Mouse (Mus musculus) embryonic facial prominence, embryonic 11.5 days (tissue): ENCODE measurements around the gene Gabra4. TPM values are rescaled to one million over a fixed set of nuclear protein-coding genes. Genes with fewer than 3 reads are reported as not detected.

Experiments
- ATAC-seq: fragments of 200-750 bp; cut with Nextera tagmentation; replicated peaks from 2 replicates; pipeline ENCODE4 v1.8.0; 2017; ENCODE audit warnings: low read depth; ENCODE audit not compliant: insufficient number of reproducible peaks, low FRiP score, low TSS enrichment
- DNase-seq: peaks from one replicate; pipeline ENCODE4 v3.0.0-alpha.2; 2015; ENCODE audit warnings: low spot score
- H3K27ac ChIP-seq: fragments of 300-500 bp; sonication (generic); replicated peaks from 2 replicates; pipeline ENCODE4 v1.5.1; 2014; ENCODE audit warnings: mild to moderate bottlenecking, low read depth, low read length, control low read depth
- H3K27me3 ChIP-seq: fragments of 300-500 bp; sonication (generic); 2 replicates; pipeline ENCODE4 v1.6.1; 2014; ENCODE audit warnings: mild to moderate bottlenecking, low read length, moderate library complexity, mixed read lengths; ENCODE audit not compliant: control insufficient read depth, insufficient read depth
- H3K36me3 ChIP-seq: fragments of 300-500 bp; sonication (generic); replicated peaks from 2 replicates; pipeline ENCODE4 v1.6.1; 2014; ENCODE audit warnings: low read depth, mild to moderate bottlenecking, low read length, moderate library complexity, mixed read lengths; ENCODE audit not compliant: control insufficient read depth, insufficient read depth
- H3K4me1 ChIP-seq: fragments of 300-500 bp; sonication (generic); 2 replicates; pipeline ENCODE4 v1.6.1; 2014; ENCODE audit warnings: low read length, mixed read lengths; ENCODE audit not compliant: control insufficient read depth, insufficient read depth
- H3K4me2 ChIP-seq: fragments of 300-500 bp; sonication (generic); 2 replicates; pipeline ENCODE4 v1.6.1; 2014; ENCODE audit warnings: low read depth, mild to moderate bottlenecking, control low read depth, low read length, moderate library complexity
- H3K4me3 ChIP-seq: fragments of 300-500 bp; sonication (generic); 2 replicates; pipeline ENCODE4 v1.5.1; 2014; ENCODE audit warnings: low read depth, low read length, control low read depth
- H3K9ac ChIP-seq: fragments of 300-500 bp; sonication (generic); replicated peaks from 2 replicates; pipeline ENCODE4 v1.6.1; 2014; ENCODE audit warnings: mild to moderate bottlenecking, control low read depth, low read length
- H3K9me3 ChIP-seq: fragments of 300-500 bp; sonication (generic); replicated peaks from 2 replicates; pipeline ENCODE4 v1.6.1; 2016; ENCODE audit warnings: mild to moderate bottlenecking, low read length, inconsistent platforms, mixed read lengths; ENCODE audit not compliant: control insufficient read depth
- WGBS: fragments of 180-500 bp; shearing (Covaris S2); extraction: QIAGEN DNeasy Blood & Tissue Kit; methylation state at CpG from one replicate; pipeline ENCODE4 v1.1.7; 2014; 5-methylcytosine and 5-hydroxymethylcytosine counted together
- polyA plus RNA-seq: library from polyadenylated mRNA; unstranded; fragments of >200 nt; fragmentation: Nextera tagmentation; extraction: Ambion mirVana; gene quantifications from 2 replicates; pipeline ENCODE4 v1.2.1, GENCODE M21; 2014

Gabra4 gene
- 3.8 and 4.3 TPM in 2 replicates for polyA plus RNA-seq

- H3K27ac ChIP-seq = no peak within 1 kb of the TSS
- WGBS = 2% methylated on average over 15 of the region's 15 CpGs
These were observed at the start of gene Gabra4 for GRCm38 (mm10) chr5:71658115-71658497. TSS of gene Gabra4 (minus strand) at chr5:71658308.

GRCm38 (mm10) chr5:71701273-71701614 lies 43.1 kb upstream of the Gabra4 start:
- 2% methylated on average over 6 of the region's 6 CpGs for WGBS
- Histone ChIP-seq H3K4me3 (peak overlapping the region; percentile 46), H3K27ac (no peak overlapping the region), H3K36me3 (no peaks in the 10 kb centered on the region), H3K27me3 (0 out of 2 replicates have a peak, but pooled peaks cover 4% of the 10 kb centered on the region), H3K4me2 (peak overlapping the region; percentile 93), H3K4me1 (no peaks in the 10 kb centered on the region), H3K9me3 (no peaks in the 10 kb centered on the region), H3K9ac (peak overlapping the region; percentile 59)
- no peak for DNase-seq
- ATAC-seq = no peak; the same call in 1 of the 2 replicates

More at GRCm38 (mm10) chr5:71658115-71658497, at the start of gene Gabra4:
- peak within 1 kb of the TSS; percentile 94 for H3K4me2 ChIP-seq
- H3K27me3 ChIP-seq = peaks cover 5% of the 10 kb centered on the region; the same call in 1 of the 2 replicates
- DNase-seq (peak; percentile 53), ATAC-seq (peak; percentile 76; the same call in 1 of the 2 replicates)
- no peaks in the 10 kb centered on the region for H3K9me3 ChIP-seq
- no peaks in the 10 kb centered on the region for H3K36me3 ChIP-seq
- H3K9ac ChIP-seq = peak within 1 kb of the TSS; percentile 57
- peak within 1 kb of the TSS; percentile 52 for H3K4me3 ChIP-seq
- H3K4me1 ChIP-seq = peaks cover 3% of the 10 kb centered on the region; the same call in 1 of the 2 replicates

- no peaks in the 10 kb centered on the region for H3K9me3 ChIP-seq
- H3K9ac ChIP-seq = peak overlapping the region; percentile 59
- no peaks in the 10 kb centered on the region for H3K36me3 ChIP-seq
- WGBS = under 1% methylated on average over 46 of the region's 46 CpGs
- peak; percentile 73 for DNase-seq
- 0 out of 2 replicates have a peak, but pooled peaks cover 4% of the 10 kb centered on the region for H3K27me3 ChIP-seq
- no peak overlapping the region for H3K27ac ChIP-seq
- peak overlapping the region; percentile 46 for H3K4me3 ChIP-seq
- H3K4me2 ChIP-seq = peak overlapping the region; percentile 93
- H3K4me1 ChIP-seq = no peaks in the 10 kb centered on the region
- ATAC-seq = peak; percentile 95
These were observed 42.6 kb upstream of the Gabra4 start for GRCm38 (mm10) chr5:71700468-71701272.

GRCm38 (mm10) chr5:71699696-71700467 lies 41.8 kb upstream of the Gabra4 start:
- DNase-seq = peak; percentile 73
- H3K9ac ChIP-seq = no peak overlapping the region
- H3K27ac ChIP-seq = no peak overlapping the region
- under 1% methylated on average over 19 of the region's 19 CpGs for WGBS
- no peaks in the 10 kb centered on the region for H3K4me1 ChIP-seq
- H3K36me3 ChIP-seq = no peaks in the 10 kb centered on the region
- H3K9me3 ChIP-seq = no peaks in the 10 kb centered on the region
- no peak for ATAC-seq
- 0 out of 2 replicates have a peak, but pooled peaks cover 4% of the 10 kb centered on the region for H3K27me3 ChIP-seq
- peak overlapping the region; percentile 93 for H3K4me2 ChIP-seq
- H3K4me3 ChIP-seq = peak overlapping the region; percentile 46

- DNase-seq (no peak), ATAC-seq (no peak)
- H3K4me2 ChIP-seq = no peak overlapping the region
- no peaks in the 10 kb centered on the region for H3K4me1 ChIP-seq
- no peaks in the 10 kb centered on the region for H3K27me3 ChIP-seq
- no peaks in the 10 kb centered on the region for H3K36me3 ChIP-seq
- 42% methylated on average over 4 of the region's 4 CpGs for WGBS
- H3K27ac ChIP-seq = no peak overlapping the region
- no peak overlapping the region for H3K4me3 ChIP-seq
- H3K9ac ChIP-seq = no peak overlapping the region
- H3K9me3 ChIP-seq = no peaks in the 10 kb centered on the region
These were observed 7.5 kb upstream of the Gabra4 start for GRCm38 (mm10) chr5:71665593-71665992.

GRCm38 (mm10) chr5:71657482-71658114 lies 510 bp downstream of the Gabra4 start, which contains the start of gene Gabrb1:
TSS of gene Gabrb1 (plus strand) at chr5:71658113.
- Histone ChIP-seq H3K4me3 (peak within 1 kb of the TSS; percentile 52), H3K4me1 (peaks cover 3% of the 10 kb centered on the region; the same call in 1 of the 2 replicates), H3K27me3 (peaks cover 5% of the 10 kb centered on the region; the same call in 1 of the 2 replicates), H3K36me3 (no peaks in the 10 kb centered on the region), H3K4me2 (peak within 1 kb of the TSS; percentile 94), H3K9ac (peak within 1 kb of the TSS; percentile 57), H3K9me3 (no peaks in the 10 kb centered on the region), H3K27ac (no peak within 1 kb of the TSS)
- under 1% methylated on average over 42 of the region's 49 CpGs for WGBS
- DNase-seq = peak; percentile 58
- ATAC-seq = peak; percentile 90

- peak; percentile 8 for DNase-seq
- peaks cover 3% of the 10 kb centered on the region; the same call in 1 of the 2 replicates for H3K4me1 ChIP-seq
- 3% methylated on average over 10 of the region's 10 CpGs for WGBS
- H3K27me3 ChIP-seq = peaks cover 5% of the 10 kb centered on the region; the same call in 1 of the 2 replicates
- no peaks in the 10 kb centered on the region for H3K36me3 ChIP-seq
- H3K27ac ChIP-seq = no peak overlapping the region
- H3K9ac ChIP-seq = no peak overlapping the region
- peak overlapping the region; percentile 52 for H3K4me3 ChIP-seq
- no peak for ATAC-seq
- H3K9me3 ChIP-seq = no peaks in the 10 kb centered on the region
- peak overlapping the region; percentile 94 for H3K4me2 ChIP-seq
These were observed 1.3 kb downstream of the Gabra4 start for GRCm38 (mm10) chr5:71656771-71657170.
